Mouse (Mus musculus): ENCODE results near the gene Akap8l.
A peak's percentile ranks its signal among the peaks of the same experiment; 100 is the strongest.

Gene Akap8l

GRCm38 (mm10) chr17:32350382-32350983 is at the start of gene Akap8l:
Gene Akap8l, minus strand, starts transcription at chr17:32350607.
- peak; percentile 100 for DNase-seq (ENCODE audit: low spot score)

GRCm38 (mm10) chr17:32396266-32396665 is 45.9 kb upstream of the Akap8l start:
- no peak for DNase-seq (ENCODE audit: low spot score)

GRCm38 (mm10) chr17:32393944-32394343 is 43.5 kb upstream of the Akap8l start:
- no peak for DNase-seq (ENCODE audit: low spot score)

GRCm38 (mm10) chr17:32389101-32389659 is 38.8 kb upstream of the Akap8l start, which contains the start of gene Wiz:
Gene Wiz, minus strand, starts transcription at chr17:32389439.
- DNase-seq (ENCODE audit: low spot score): peak; percentile 84

DNA sequence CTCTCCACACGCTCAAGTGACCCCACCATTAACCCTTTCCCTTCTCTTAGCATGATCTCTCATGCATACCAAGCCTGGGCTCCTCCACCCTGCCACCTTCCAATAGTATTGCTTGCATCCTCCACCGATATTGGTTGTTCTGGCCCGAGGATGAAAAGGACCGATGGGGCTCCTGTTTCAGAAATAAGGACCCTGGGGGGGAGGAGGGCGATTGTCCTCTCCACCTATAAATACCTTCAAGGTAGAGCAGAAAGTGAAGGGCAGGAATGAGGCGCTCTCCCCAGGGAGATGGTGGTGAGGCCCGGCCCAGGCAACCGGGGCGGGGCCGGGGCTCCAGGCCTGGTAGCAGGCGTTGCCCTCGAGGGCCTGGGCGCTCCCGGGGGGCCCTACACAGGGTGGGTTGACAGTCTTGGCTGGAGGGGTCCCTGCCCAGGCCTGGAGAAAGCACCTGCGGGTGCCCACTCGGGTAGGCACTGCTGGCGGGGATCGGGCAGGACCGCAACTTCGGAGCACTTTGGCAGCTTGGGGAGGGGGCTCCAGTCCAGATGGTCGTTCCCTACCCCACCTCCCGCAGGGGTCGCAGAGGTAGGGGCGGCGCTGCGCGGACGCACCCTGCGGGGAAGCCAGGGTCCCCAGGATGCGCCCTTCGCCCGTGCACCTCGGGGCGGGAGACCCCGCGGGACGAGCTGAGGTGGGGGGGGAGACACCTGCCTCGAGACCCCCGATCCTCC is 38.1 kb upstream of the Akap8l start:
- DNase-seq (ENCODE audit: low spot score): no peak

GRCm38 (mm10) chr17:32387986-32388369 is 37.6 kb upstream of the Akap8l start:
- no peak for DNase-seq (ENCODE audit: low spot score)

DNA sequence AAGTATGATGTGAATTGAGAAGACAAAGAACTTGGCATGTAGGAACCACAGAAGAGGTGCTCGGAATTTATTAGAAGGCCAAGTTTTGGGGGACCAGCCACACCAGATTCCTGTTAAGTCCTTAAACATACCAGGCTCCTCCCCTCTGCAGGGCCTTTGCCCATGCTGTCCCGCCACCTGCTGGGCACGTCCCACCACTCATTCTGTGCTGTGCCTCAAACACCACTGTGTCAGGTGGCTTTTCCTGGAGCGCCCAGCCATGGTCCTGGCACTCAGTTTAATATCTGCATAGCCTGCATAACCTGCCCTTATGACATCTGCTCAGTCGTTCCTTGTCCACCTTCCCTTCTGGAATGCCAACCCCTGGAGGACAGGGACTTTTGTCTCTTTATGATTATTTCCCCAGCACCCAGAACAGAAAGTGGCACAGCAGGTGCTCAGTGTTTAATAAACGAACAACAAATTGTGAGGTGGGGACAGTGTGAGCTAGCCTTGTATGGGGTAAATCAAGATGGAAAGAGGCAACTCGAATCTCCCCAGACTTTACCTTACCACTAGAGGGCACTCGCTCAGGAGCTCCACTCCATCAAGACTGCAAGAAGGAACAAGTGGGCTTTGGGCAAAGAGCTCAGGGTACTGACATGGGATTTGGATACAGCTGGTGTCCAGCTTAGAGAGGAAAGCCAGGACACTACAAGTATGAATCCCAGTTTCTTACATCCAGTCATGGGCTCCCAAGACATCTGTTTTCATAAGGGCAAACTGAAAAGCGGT is 36.4 kb upstream of the Akap8l start:
- no peak for DNase-seq (ENCODE audit: low spot score)

DNA sequence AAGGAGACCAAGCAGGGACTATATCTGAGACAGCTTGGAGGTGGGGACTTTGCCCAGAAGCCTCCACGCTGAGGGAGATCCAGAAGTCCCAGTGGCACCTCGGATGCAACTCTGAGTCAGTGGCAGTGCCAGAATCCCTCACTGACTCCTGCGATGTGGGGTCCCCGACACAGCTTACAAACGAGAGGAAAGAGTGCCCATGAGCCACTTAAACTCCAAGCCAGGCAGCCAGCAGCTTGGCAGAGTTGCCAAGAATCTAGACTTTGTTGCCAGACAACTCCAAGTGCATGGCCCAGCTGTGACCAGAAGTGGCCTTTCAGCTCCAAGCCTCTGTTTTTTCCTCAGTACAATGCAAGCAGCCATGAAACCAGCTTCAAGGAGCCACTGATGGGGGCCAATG is 33.3 kb upstream of the Akap8l start:
- DNase-seq (ENCODE audit: low spot score): no peak

GRCm38 (mm10) chr17:32382576-32382975 is 32.2 kb upstream of the Akap8l start:
- DNase-seq (ENCODE audit: low spot score): no peak

- no peak for DNase-seq (ENCODE audit: low spot score)
These were observed 28.4 kb upstream of the Akap8l start for GRCm38 (mm10) chr17:32378786-32379185.

DNA sequence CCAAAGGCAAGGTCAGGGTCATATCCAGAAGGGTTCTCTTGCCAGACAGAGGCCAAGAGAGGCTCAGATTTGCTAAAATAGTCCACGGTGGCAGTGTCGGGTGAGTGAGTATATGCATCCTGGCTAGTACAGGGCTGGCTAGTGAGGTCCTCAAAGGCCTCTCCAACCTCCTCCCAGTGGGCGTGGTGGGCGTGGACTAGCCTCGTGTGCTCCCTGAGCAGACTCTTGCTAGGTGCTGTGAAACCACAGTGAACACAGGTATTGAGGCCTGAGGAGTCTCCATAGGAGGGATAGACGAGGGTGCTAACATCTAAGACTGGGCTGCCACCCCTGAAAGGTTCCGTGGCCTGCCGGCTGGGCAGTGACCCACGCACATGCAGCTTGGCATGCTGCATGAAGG is 26.7 kb upstream of the Akap8l start:
- DNase-seq (ENCODE audit: low spot score): no peak

GRCm38 (mm10) chr17:32376475-32376874 is 26.1 kb upstream of the Akap8l start:
- DNase-seq (ENCODE audit: low spot score): no peak

GRCm38 (mm10) chr17:32368991-32369578 is 18.7 kb upstream of the Akap8l start:
- DNase-seq (ENCODE audit: low spot score): no peak

DNA sequence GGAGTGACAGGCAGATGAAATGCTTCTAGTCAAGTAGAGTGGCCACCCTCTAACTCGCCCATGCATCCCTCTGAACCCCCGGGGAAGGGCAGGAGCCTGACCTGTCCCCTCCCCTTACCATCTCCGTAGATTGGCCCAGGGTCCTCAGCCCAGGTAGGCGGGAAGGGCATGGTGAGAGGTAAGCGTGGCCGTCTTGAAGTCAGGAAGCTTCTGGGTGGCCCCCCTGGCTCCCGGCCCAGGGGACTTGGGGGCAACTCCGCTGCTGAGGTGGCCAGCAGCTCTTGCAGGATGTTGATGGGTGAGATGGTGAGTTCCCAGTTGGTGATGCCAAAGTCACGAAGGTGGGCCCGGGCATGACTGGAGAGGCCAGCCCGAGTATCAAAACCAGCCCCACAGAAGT is 17.3 kb upstream of the Akap8l start:
- DNase-seq (ENCODE audit: low spot score): no peak

GRCm38 (mm10) chr17:32365296-32365695 is 14.9 kb upstream of the Akap8l start:
- DNase-seq (ENCODE audit: low spot score): no peak

- no peak for DNase-seq (ENCODE audit: low spot score)
These were observed 14.4 kb upstream of the Akap8l start for GRCm38 (mm10) chr17:32364850-32365249.

DNA sequence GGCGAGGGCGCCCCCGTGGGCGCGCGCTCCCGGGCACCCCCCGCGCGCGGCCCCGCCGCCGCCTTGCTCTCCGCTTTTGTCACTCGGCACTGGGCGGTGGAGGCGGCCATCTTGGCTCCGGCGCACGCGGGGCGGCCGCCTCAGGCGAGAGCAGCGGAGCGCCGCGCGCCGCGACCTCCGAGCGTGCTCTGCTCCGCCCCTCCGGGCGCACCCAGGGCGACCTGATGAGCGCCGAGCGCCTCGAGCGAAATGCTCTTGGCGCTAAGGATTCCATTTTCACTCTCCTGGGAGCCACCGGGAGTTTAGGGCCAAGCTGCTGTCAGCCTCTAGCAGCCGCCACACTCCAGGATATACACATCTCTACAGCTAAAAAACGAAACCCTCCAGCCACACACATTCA is 13.9 kb upstream of the Akap8l start:
- DNase-seq (ENCODE audit: low spot score): no peak

- DNase-seq (ENCODE audit: low spot score): no peak
These were observed 13.5 kb upstream of the Akap8l start for GRCm38 (mm10) chr17:32363821-32364301.

DNA sequence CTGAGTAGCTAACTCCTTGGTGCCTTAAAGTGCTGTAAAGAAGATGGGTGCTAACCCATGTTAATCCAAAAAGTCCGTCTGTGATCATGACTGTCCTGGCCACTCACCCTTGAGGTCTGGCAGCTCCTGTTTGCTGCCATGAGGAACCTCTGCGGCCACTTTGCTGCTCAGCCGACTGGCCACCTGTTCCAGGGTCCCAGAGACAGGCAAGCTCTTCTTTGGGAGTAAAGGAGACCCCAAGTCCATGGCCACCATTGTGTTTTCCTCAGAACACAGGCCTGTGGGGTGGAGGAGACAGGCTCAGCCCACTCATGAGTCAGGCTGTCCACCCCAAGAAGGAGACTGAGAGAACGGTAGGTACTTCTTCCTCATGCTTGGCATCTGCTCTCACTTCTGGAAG is 12.3 kb upstream of the Akap8l start:
- DNase-seq (ENCODE audit: low spot score): no peak

DNA sequence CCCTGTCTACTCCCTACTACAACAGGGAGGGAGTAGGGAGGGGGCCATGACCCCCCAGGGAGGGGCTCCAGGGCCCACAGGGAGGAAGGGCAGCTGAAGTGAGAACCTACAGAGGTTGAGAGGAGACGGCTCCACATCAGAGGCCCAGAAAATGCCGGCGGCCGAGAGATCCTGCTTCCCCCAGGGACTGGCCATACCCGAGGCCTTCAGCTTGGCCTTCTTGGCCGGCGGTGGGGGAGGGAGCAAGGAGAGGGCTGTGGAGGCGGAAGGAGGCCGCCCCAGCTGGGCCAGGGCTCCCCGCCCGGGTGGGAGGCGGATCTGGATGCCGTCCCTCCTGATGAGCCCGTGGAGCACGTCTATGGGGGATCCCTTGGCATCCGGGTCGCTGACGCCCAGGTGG is 9.5 kb upstream of the Akap8l start:
- DNase-seq (ENCODE audit: low spot score): no peak

- no peak for DNase-seq (ENCODE audit: low spot score)
These were observed 8.5 kb upstream of the Akap8l start for GRCm38 (mm10) chr17:32358943-32359340.
